Mouse (Mus musculus) stomach, adult 2 months (tissue): ENCODE results near the gene Amdhd1. TPM values are rescaled to one million over a fixed set of nuclear protein-coding genes. Genes with fewer than 3 reads are reported as not detected.

Source experiments
- polyA plus RNA-seq: library from polyadenylated mRNA; depleted of rRNA; stranded (reverse); fragments of >200 nt; gene quantifications from 2 replicates; pipeline ENCODE4 v1.2.3, GENCODE M21; 2012; rRNA removed

Amdhd1 gene
- 0.06 and 0.11 TPM in 2 replicates for polyA plus RNA-seq

DNA sequence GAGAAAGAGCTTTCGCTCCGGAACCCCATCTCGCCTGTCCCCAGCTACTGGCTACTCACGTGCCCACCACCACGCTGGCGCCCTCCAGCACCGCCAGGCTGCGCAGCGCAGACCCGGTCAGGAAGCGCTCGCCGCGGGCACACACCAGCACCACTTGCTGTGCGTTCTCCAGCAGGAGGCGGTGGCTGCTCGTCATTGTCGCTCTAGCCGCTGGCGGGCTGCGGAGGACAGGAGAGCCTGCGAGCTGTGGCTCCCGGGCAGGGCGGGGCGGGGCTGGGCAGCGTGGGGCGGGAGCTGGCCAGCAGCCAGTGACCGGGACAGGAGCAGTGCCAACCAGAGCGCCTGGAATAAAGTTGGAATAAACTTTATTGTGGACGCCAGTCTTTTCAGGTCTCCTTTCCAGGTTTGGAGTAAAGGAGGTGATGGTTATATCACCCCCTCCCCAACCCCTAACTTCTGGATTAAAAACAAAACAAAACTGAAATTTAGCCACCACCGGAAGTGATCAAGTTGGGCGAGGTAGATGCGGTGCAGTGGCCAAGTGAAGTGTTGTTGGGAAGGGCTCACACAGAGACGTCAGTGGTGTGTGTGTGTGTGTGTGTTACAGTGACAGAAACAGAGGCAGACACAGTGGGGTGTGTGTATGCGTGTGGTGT, at the start of gene Amdhd1:
TSS of gene Amdhd1 (minus strand) at position 259 of the 656 bp plus-strand sequence.

GRCm38 (mm10) chr10:93589281-93589848, 49.5 kb upstream of the Amdhd1 start, which contains the start of gene Snrpf:
Gene Snrpf, minus strand, starts transcription at chr10:93589706.

DNA sequence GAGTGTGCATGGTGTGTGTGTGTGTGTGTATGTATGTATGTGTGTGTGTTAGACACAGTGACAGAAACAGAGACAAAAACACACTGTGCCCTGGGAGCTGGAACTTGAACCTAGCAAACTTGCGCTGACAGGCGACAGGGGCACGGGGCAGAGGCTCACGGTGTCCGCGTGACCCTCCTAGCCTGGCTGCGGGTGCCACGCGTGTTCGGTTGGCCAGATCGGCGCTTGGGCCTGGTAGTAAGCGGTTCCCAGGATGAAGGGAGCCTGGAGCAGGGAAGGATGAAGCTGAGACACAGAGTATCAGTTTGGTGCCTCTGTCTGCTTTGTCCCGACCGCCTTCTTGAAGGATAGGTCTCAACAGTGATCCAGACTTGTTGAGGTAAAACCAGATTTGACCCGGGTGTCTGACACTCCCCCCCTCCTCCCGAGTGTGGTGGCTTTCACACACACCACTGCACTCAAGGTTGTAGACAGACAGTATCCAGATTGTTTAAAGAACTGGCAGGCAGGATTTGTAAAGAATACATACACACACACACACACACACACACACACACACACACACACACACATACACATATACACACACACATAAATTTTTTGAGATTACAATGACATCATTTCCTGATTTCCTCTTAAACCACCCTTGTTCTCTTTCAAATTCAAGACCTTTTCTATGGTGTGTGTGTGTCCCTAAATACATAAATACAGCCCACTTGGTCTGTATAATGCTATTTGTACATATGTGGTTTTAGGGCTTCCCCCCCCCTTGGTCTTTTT, 788 bp upstream of the Amdhd1 start, which contains the start of gene Ccdc38:
TSS of gene Ccdc38 (plus strand) at position 202 of the 780 bp plus-strand sequence.

GRCm38 (mm10) chr10:93488066-93488827, 51.6 kb downstream of the Amdhd1 start, which contains the start of gene Hal:
Gene Hal, plus strand, starts transcription at chr10:93488768.

Other genes starting within 250 kb of the Amdhd1 start
- 12.8 and 16.8 TPM in 2 replicates for gene Elk3, start 228.9 kb downstream of the Amdhd1 start, polyA plus RNA-seq
- gene Lta4h, start 86.6 kb downstream of the Amdhd1 start, polyA plus RNA-seq: 36.4 and 53.8 TPM in 2 replicates
- 0.15 and 0.51 TPM in 2 replicates for gene Hal, start 51.3 kb downstream of the Amdhd1 start, polyA plus RNA-seq
- gene Ccdc38, start 599 bp upstream of the Amdhd1 start, polyA plus RNA-seq: not detected in 2 replicates
- 4.5 and 11.3 TPM in 2 replicates for gene Snrpf, start 49.7 kb upstream of the Amdhd1 start, polyA plus RNA-seq
- gene Ntn4, start 100.6 kb upstream of the Amdhd1 start, polyA plus RNA-seq: 6.5 and 7.5 TPM in 2 replicates